Mouse (Mus musculus) stomach, postnatal 0 days (tissue): Measurements from ENCODE around the gene Ube4b.

ENCODE experiments used
- CTCF ChIP-seq: IDR thresholded peaks from 2 replicates; pipeline ENCODE4 v1.5.1; 2016; ENCODE audit warnings: antibody characterized with exemption, low read depth, mild to moderate bottlenecking, moderate library complexity
- EP300 ChIP-seq: optimal IDR thresholded peaks from 2 replicates; pipeline ENCODE3; 2016; ENCODE audit warnings: antibody characterized with exemption

DNA sequence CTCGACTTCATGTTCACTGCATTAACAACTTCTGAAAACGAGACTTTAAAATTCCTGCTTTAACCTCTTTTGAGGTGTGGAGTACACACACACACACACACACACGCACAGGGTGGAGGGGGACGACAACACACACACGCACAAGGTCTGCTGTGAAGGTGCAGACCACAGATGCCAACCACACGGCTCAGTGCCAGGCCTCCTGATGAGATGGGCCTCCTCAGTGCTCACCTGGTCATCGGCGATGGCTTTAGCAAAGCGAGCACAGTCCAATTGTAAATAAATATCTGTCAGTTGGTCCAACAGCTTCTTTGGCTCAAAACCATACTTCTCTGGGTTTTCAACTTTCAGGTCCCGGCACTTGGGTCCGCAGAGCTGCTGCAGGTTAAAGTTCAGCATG lies 91.7 kb downstream of the Ube4b start:
- TF ChIP-seq CTCF: no peak
- no peak for TF ChIP-seq EP300
